Mouse (Mus musculus): ENCODE data around the gene Nipbl.

GRCm38 (mm10) chr15:8416500-8417138 is 27.6 kb downstream of the Nipbl start:
- TF ChIP-seq CTCF (IDR thresholded peaks at IDR 0.05; ENCODE audit: borderline replicate concordance, control insufficient read depth, extremely low read depth, insufficient read depth, low read length, poor library complexity): no peak
- no peak for TF ChIP-seq POLR2A (IDR thresholded peaks at IDR 0.05; ENCODE audit: control insufficient read depth, extremely low read depth, insufficient read depth, low read length, poor library complexity)
